ENCODE assay signal across 12 mouse cellular contexts in genomic region chr15:79002036-79002435, GRCm38 (mm10). TPM values are rescaled to one million over a fixed set of nuclear protein-coding genes. Genes with fewer than 3 reads are reported as not detected.
A peak's percentile ranks its signal among the peaks of the same experiment; 100 is the strongest.
DNase-seq lines count a peak whose midpoint lies in the region; ATAC-seq lines count a peak whose summit lies in the region.
"Had no signal": no experiment of that assay in that cellular context is flagged by ENCODE, and none has a peak within 500 bp of the region (broad histone marks: within the 10 kb centered on the region; RNA-seq: fewer than 3 reads in every experiment).

No protein-coding gene starts in this region.

- H3K27me3 ChIP-seq in heart, embryonic 16.5 days (ENCODE audit: control insufficient read depth, insufficient read depth, low read length): no peaks in the 10 kb centered on the region
- H3K27me3 ChIP-seq in midbrain, embryonic 14.5 days (ENCODE audit: control insufficient read depth, insufficient read depth, low read length): no peaks in the 10 kb centered on the region
- H3K27me3 ChIP-seq: megakaryocyte, embryonic 14.5 days had no signal

- intact Hi-C loops in heart, postnatal 25 days (cut with DNase I): no loop called here

- 50% methylated on average over 19 of the region's 19 CpGs for WGBS in heart, embryonic 16.5 days
- 58% methylated on average over 19 of the region's 19 CpGs for WGBS in midbrain, embryonic 14.5 days

- H3K4me3 ChIP-seq in heart, embryonic 16.5 days (ENCODE audit: low read length): no peak overlapping the region
- H3K4me3 ChIP-seq in midbrain, embryonic 14.5 days (replicated peaks; ENCODE audit: low read depth, low read length): no peak overlapping the region
- H3K4me3 ChIP-seq: erythroblast, embryonic 14.5 days; hindbrain, embryonic 10.5 days; megakaryocyte, embryonic 14.5 days had no signal

- H3K27ac ChIP-seq in heart, embryonic 16.5 days (ENCODE audit: low read length): no peak overlapping the region
- H3K27ac ChIP-seq in midbrain, embryonic 14.5 days (replicated peaks; ENCODE audit: low read depth, low read length): no peak overlapping the region
- H3K27ac ChIP-seq: hindbrain, embryonic 10.5 days had no signal

- no peak overlapping the region for H3K4me2 ChIP-seq in heart, embryonic 16.5 days (ENCODE audit: low read depth, low read length)
- H3K4me2 ChIP-seq in midbrain, embryonic 14.5 days (ENCODE audit: low read length): no peak overlapping the region

- no peaks in the 10 kb centered on the region for H3K9me3 ChIP-seq in heart, embryonic 16.5 days (replicated peaks; ENCODE audit: control insufficient read depth, low read length)
- H3K9me3 ChIP-seq in midbrain, embryonic 14.5 days (ENCODE audit: control insufficient read depth, low read length): no peaks in the 10 kb centered on the region
- H3K9me3 ChIP-seq: hindbrain, embryonic 10.5 days; megakaryocyte, embryonic 14.5 days had no signal

- peaks cover 40% of the 10 kb centered on the region for H3K36me3 ChIP-seq in heart, embryonic 16.5 days (ENCODE audit: control insufficient read depth, insufficient read depth)
- peaks cover 75% of the 10 kb centered on the region for H3K36me3 ChIP-seq in midbrain, embryonic 14.5 days (ENCODE audit: control insufficient read depth, insufficient read depth, low read length)

- no peak for DNase-seq in heart, postnatal 25 days (ENCODE audit: low spot score)
- peak; percentile 84 for DNase-seq in adrenal gland, postnatal 14 days
- peak; percentile 69 to 79 for DNase-seq in kidney, adult 8-10 months
- DNase-seq in lung, postnatal 36 days: peak; percentile 66
- DNase-seq in B cell, adult 2 months: no peak
- DNase-seq in midbrain, embryonic 14.5 days: no peak
- DNase-seq in urinary bladder, adult 18-20 months (ENCODE audit: low spot score in 2 of 2): no peak

- peaks cover 9% of the 10 kb centered on the region for H3K4me1 ChIP-seq in heart, embryonic 16.5 days (ENCODE audit: control insufficient read depth, insufficient read depth, low read length)
- no peaks in the 10 kb centered on the region for H3K4me1 ChIP-seq in midbrain, embryonic 14.5 days (ENCODE audit: control insufficient read depth, insufficient read depth, low read length)

- ATAC-seq in heart, embryonic 16.5 days (replicated peaks; ENCODE audit: extremely low read depth, insufficient read depth, low FRiP score): 0 out of 2 replicates have a peak, but pooled peaks have one; percentile 24
- ATAC-seq in midbrain, embryonic 14.5 days (ENCODE audit: low FRiP score, low TSS enrichment): no peak

- no peak overlapping the region for H3K9ac ChIP-seq in heart, embryonic 16.5 days (ENCODE audit: low read length)
- H3K9ac ChIP-seq in midbrain, embryonic 14.5 days (replicated peaks; ENCODE audit: low read length): no peak overlapping the region

RNA-seq across cellular contexts. Expression of gene H1f0, which starts 26.2 kb away (rescaled TPM):
- 301 and 315 TPM in 2 replicates for polyA plus RNA-seq in heart, embryonic 16.5 days (2015; fragmentation: Nextera tagmentation; extraction: Ambion mirVana)
- 10 to 100 TPM; 95.9 to 98.4 TPM for total RNA-seq in heart, postnatal 25 days (2021)
- total RNA-seq in adrenal gland, postnatal 14 days (2021): 162 and 178 TPM in 2 replicates
- 94.4 and 154 TPM in 2 replicates for polyA plus RNA-seq in midbrain, embryonic 14.5 days (2014; fragmentation: Nextera tagmentation; extraction: Ambion mirVana)

RNA-seq across cellular contexts. Expression of gene Galr3, which starts 39.6 kb away (rescaled TPM):
- polyA plus RNA-seq in heart, embryonic 16.5 days (2015; fragmentation: Nextera tagmentation; extraction: Ambion mirVana): not detected in 2 replicates
- not detected for total RNA-seq in heart, postnatal 25 days (2021)
- 0.41 and 0.78 TPM in 2 replicates for total RNA-seq in adrenal gland, postnatal 14 days (2021)
- polyA plus RNA-seq in midbrain, embryonic 14.5 days (2014; fragmentation: Nextera tagmentation; extraction: Ambion mirVana): not detected in 2 replicates
- polyA plus RNA-seq: erythroblast, embryonic 14.5 days; hindbrain, embryonic 10.5 days; neural tube, embryonic 14.5 days had no signal

RNA-seq across cellular contexts. Expression of gene Triobp, which starts 54.5 kb away (rescaled TPM):
- 47.9 and 53.7 TPM in 2 replicates for polyA plus RNA-seq in heart, embryonic 16.5 days (2015; fragmentation: Nextera tagmentation; extraction: Ambion mirVana)
- total RNA-seq in heart, postnatal 25 days (2021): 10 to 100 TPM; 36.0 to 39.8 TPM
- total RNA-seq in adrenal gland, postnatal 14 days (2021): 82.2 and 85.0 TPM in 2 replicates
- polyA plus RNA-seq in midbrain, embryonic 14.5 days (2014; fragmentation: Nextera tagmentation; extraction: Ambion mirVana): 42.5 and 46.5 TPM in 2 replicates

Comparison
In these comparisons a context has a peak if more than half of its experiments do, and no peak if none do; other contexts are left out.
1. DNase-seq: peak in adrenal gland, postnatal 14 days (single experiment), kidney, adult 8-10 months (2 of 2) and lung, postnatal 36 days (single experiment); none in heart, postnatal 25 days (single experiment), B cell, adult 2 months (0 of 2), midbrain, embryonic 14.5 days (single experiment) and urinary bladder, adult 18-20 months (0 of 2).